Mouse (Mus musculus) urinary bladder, postnatal 36 days (tissue): ENCODE measurements around the gene Tdg.
"Not testable (repeated sequence)": the region's sequence is repeated elsewhere in the genome, so short reads cannot be mapped to it uniquely, and the experiment has no call there.

ENCODE experiments used
- DNase-seq, 2 experiments: peaks; one replicate each; pipeline ENCODE4 v3.0.0; 2022; ENCODE audit warnings: low spot score in 2 of 2, mixed read lengths in 1 of 2

The Tdg gene

DNA sequence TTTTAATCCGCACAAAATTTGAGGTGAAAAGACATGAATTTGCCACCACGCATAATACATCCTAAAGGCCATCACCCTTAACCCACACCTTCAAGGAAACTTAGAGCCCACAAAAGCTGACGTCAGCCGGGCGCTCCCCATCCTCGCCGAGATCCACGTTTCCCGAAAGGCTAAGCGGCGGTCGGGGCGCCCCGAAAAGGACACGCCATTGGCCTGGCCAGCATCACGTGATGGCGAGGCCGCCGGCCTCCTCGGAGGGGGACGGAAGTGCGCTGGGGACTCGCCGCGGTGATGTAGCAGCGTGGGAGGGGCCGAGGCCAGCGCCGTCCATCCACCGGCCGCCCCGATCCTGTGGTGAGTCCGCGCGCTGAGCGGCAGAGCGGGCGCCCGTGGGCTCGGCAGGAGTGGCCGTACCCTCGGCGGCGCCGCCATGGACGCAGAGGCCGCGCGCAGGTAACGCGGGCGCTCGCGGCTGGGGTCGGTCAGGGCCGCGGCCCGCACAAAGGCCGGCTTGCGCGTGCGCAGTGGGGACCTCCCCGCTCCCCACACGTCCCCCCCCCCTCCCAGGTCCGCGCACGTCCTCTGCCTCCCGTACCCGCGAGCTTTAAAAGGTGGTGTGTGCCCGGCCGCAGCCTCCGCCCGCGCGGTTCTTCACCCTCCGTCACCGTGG, at the start of gene Tdg:
Tdg (plus strand) TSS at position 243 of the 670 bp plus-strand sequence.
- peak; percentile 73 to 91 for DNase-seq

GRCm38 (mm10) chr10:82589673-82590072, 40.0 kb upstream of the Tdg start:
- DNase-seq: not testable (repeated sequence)

- not testable (repeated sequence) for DNase-seq
Measured at GRCm38 (mm10) chr10:82594421-82594820, 35.2 kb upstream of the Tdg start.

DNA sequence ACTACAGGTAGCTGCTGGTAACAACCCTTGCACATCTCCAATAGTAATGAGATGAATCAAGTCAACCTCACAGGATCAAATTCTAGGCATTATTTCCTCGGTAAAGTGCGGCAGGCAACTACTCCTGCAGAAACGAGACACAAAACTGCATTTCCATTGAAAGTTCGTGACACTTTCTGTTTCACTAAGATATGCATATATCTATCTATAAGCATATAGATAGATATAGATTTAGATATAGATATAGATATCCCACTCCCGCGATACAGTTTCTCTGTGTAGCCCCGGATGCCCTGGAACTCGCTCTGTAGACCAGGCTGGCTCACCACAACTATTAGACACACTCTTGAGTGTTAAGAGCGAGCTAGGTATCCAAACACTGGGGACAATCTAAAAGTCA, 7.4 kb upstream of the Tdg start:
- DNase-seq: no peak

GRCm38 (mm10) chr10:82622671-82623552, 6.7 kb upstream of the Tdg start, which contains the start of gene 1190007I07Rik:
1190007I07Rik (minus strand) TSS chr10:82623228.
- DNase-seq: peak; percentile 77 to 88

- DNase-seq: not testable (repeated sequence)
Measured at GRCm38 (mm10) chr10:82623553-82623932, 6.1 kb upstream of the Tdg start.

DNA sequence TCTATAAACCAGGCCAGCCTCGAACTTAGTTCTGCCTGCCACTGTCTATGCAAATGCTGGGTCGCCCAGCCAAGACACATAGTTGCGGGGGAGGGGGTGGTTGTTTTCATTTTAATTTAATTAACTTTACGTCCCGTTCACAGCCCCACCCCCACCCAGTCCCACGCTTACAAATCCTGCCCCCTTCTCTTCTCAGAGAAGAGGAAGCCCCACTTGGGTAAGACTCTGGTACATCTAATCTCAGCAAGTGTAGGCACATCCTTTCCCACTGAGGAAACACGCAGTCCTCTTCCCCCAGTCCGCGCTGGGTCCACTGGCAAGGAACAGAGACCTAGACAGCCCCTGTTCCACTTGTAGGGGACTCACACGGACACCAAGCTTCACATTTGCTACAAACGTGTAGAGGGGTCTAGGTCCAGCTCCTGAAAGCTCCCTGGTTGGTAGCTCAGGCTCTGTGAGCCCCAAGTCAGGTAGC, 480 bp upstream of the Tdg start:
- DNase-seq: no peak

GRCm38 (mm10) chr10:82630497-82630896, 869 bp downstream of the Tdg start:
- DNase-seq: no peak

DNA sequence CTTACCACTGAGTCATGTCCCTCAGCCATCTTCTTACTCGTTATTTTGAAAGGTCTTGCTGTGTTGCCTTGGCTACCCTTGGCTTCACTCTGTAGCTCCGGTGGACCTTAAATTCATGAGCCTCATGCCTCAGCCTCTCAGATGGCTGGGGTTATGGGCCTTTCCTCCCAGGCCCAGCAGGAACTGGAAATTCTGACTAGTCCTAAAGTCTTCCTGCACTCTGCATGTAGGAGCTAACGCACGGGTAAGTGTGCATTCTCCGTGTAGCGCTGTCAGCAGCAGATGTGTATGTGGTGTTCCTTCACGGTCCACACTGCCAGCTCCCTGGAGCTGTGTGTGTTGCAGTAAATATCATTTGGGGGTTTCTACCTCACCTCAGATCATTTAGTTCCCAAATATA, 1.5 kb downstream of the Tdg start:
- no peak for DNase-seq

GRCm38 (mm10) chr10:82632496-82633280, 3.1 kb downstream of the Tdg start:
- DNase-seq: no peak

GRCm38 (mm10) chr10:82634348-82634747, 4.7 kb downstream of the Tdg start:
- no peak for DNase-seq

DNA sequence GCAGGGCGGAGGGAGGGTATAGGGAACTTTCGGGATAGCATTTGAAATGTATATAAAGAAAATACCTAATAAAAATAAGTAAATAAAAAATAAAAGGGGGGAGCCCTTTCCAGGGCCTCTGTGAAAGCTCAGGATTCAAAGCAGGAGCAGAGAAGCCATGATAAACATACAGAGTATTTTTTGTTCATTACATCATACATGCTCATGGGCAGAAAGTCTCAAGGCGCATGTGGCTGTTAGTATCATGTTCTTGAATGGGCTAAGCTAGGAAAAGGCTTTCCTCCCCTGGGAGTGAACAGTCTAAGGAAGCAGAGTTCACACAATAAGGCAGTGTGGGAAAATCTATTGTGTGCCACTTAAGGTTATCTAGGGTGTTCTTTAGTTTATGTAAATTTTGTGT, 6.7 kb downstream of the Tdg start:
- DNase-seq: no peak

DNA sequence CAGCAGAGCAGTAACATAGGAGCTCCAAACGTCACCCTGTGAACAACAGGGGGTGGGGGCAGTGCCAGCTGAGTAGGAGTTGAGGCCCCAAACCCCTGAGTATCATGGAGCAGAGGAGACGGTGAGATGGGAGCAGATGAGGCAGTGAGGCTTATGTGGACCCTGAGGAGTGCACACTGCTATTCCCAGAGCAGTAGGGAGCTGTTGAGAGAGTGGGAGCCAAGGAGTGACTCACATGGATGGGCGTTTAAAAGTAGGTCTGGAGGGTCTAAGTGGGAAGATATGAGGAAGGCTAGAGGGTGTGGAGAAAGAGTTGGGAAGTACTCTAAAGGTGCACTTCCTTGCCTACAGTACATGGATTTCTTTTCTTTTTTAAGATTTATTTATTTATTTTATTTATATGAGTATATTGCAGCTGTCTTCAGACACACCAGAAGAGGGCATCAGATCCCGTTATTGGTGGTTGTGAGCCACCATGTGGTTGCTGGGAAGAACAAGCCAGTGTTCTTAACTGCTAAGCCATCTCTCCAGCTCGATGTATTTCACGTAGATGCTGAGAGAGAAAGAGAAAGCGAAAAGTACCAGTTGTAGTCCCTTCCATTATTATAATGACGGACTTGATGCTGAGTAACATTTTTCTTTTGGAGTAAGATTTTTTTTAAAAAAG, 9.5 kb downstream of the Tdg start:
- no peak for DNase-seq

GRCm38 (mm10) chr10:82641481-82641880, 11.9 kb downstream of the Tdg start:
- DNase-seq: no peak

- no peak for DNase-seq
Measured at GRCm38 (mm10) chr10:82646083-82646482, 16.5 kb downstream of the Tdg start.

GRCm38 (mm10) chr10:82647205-82647811, 17.7 kb downstream of the Tdg start:
- no peak for DNase-seq

DNA sequence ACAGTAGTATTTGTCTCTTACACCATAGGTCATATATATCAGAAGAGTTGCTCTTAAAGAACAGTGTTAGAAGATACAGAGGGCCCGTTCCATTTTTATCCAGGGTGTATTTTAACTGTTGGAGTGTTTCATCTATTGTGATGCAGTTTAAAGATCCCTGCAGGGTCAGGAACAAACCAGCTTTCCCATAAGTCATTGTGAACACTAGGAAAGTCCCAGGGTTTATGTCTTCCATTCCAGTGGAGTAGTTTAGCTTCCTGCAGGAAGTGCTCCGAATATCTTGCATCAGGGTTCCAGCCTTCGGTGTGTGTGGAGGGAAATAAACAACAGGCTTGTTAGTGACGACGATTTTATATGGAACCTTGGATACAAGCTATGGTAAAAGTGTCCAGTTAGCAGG, 21.6 kb downstream of the Tdg start:
- DNase-seq: no peak

- DNase-seq: no peak
Measured at GRCm38 (mm10) chr10:82652625-82653024, 23.0 kb downstream of the Tdg start.

GRCm38 (mm10) chr10:82654581-82654980, 25.0 kb downstream of the Tdg start:
- no peak for DNase-seq

- DNase-seq: no peak
Measured at GRCm38 (mm10) chr10:82661820-82662219, 32.2 kb downstream of the Tdg start.
